Mouse (Mus musculus) heart, postnatal 0 days (tissue): ENCODE data around the gene Slc5a3. TPM values are rescaled to one million over a fixed set of nuclear protein-coding genes. Genes with fewer than 3 reads are reported as not detected.
A peak's percentile ranks its signal among the peaks of the same experiment; 100 is the strongest.

Experiments used
- ATAC-seq: fragments of 200-750 bp; cut with Nextera tagmentation; 2 replicates; pipeline ENCODE4 v1.8.0; 2017; ENCODE audit warnings: low read depth, moderate number of reproducible peaks, moderate library complexity; ENCODE audit not compliant: insufficient read depth
- DNase-seq: peaks from one replicate; pipeline ENCODE4 v3.0.0-alpha.2; 2016; ENCODE audit warnings: low spot score
- H3K27ac ChIP-seq: fragments of 300-500 bp; sonication (generic); 2 replicates; pipeline ENCODE4 v1.5.1; 2014; ENCODE audit warnings: low read depth, mild to moderate bottlenecking
- H3K27me3 ChIP-seq: fragments of 300-500 bp; sonication (generic); 2 replicates; pipeline ENCODE4 v1.6.1; 2014; ENCODE audit warnings: low read length, mixed read lengths; ENCODE audit not compliant: control insufficient read depth, insufficient read depth
- H3K36me3 ChIP-seq: fragments of 300-500 bp; sonication (generic); replicated peaks from 2 replicates; pipeline ENCODE4 v1.6.1; 2014; ENCODE audit warnings: low read length, mixed read lengths; ENCODE audit not compliant: control insufficient read depth, insufficient read depth
- H3K4me1 ChIP-seq: fragments of 300-500 bp; sonication (generic); 2 replicates; pipeline ENCODE4 v1.6.1; 2014; ENCODE audit warnings: antibody characterized with exemption; ENCODE audit not compliant: control insufficient read depth, insufficient read depth
- H3K4me2 ChIP-seq: fragments of 300-500 bp; sonication (generic); 2 replicates; pipeline ENCODE4 v1.6.1; 2014; ENCODE audit warnings: low read depth, mild to moderate bottlenecking, low read length, moderate library complexity
- H3K4me3 ChIP-seq: fragments of 300-500 bp; sonication (generic); 2 replicates; pipeline ENCODE4 v1.5.1; 2014; ENCODE audit warnings: low read depth, low read length
- H3K9ac ChIP-seq: fragments of 300-500 bp; sonication (generic); replicated peaks from 2 replicates; pipeline ENCODE4 v1.6.1; 2014; ENCODE audit warnings: low read depth, low read length, mixed read lengths
- H3K9me3 ChIP-seq: fragments of 300-500 bp; sonication (generic); replicated peaks from 2 replicates; pipeline ENCODE4 v1.6.1; 2016; ENCODE audit warnings: low read length; ENCODE audit not compliant: control insufficient read depth
- CTCF ChIP-seq: IDR thresholded peaks from 2 replicates; pipeline ENCODE4 v1.5.1; 2016; ENCODE audit warnings: antibody characterized with exemption, control low read depth, low read depth
- EP300 ChIP-seq: IDR thresholded peaks from 2 replicates; pipeline ENCODE4 v1.6.1; 2016; ENCODE audit warnings: antibody characterized with exemption, low read depth
- WGBS: fragments of 180-500 bp; shearing (Covaris S2); extraction: QIAGEN DNeasy Blood & Tissue Kit; methylation state at CpG from one replicate; pipeline ENCODE4 v1.1.7; 2014; 5-methylcytosine and 5-hydroxymethylcytosine counted together
- polyA plus RNA-seq: library from polyadenylated mRNA; unstranded; fragments of >200 nt; fragmentation: Nextera tagmentation; extraction: Ambion mirVana; gene quantifications from 2 replicates; pipeline ENCODE4 v1.2.1, GENCODE M21; 2015
- total RNA-seq: library from RNA; depleted of rRNA; stranded (reverse); fragments of >200 nt; gene quantifications from 2 replicates; pipeline ENCODE4 v1.2.3, GENCODE M21; 2014; ENCODE audit warnings: low replicate concordance

The Slc5a3 gene
- total and polyA plus RNA-seq, 2 experiments from 2014 or later, result 1.5 to 13.9 TPM

- 30% methylated on average over 20 of the region's 20 CpGs for WGBS
Observed at GRCm38 (mm10) chr16:92022494-92023283, 35.4 kb upstream of the Slc5a3 start.

GRCm38 (mm10) chr16:92033286-92033685, 24.8 kb upstream of the Slc5a3 start:
- H3K27me3 ChIP-seq, result no peaks in the 10 kb centered on the region
- 83% methylated on average over 3 of the region's 3 CpGs for WGBS

More at GRCm38 (mm10) chr16:92022494-92023283, 35.4 kb upstream of the Slc5a3 start:
- Histone ChIP-seq H3K36me3 (no peaks in the 10 kb centered on the region), H3K27ac (peak overlapping the region; percentile 28; the same call in 1 of the 2 replicates), H3K4me3 (no peak overlapping the region), H3K4me2 (peak overlapping the region; percentile 35; the same call in 1 of the 2 replicates), H3K27me3 (no peaks in the 10 kb centered on the region), H3K9ac (no peak overlapping the region), H3K9me3 (no peaks in the 10 kb centered on the region), H3K4me1 (peaks cover 23% of the 10 kb centered on the region)
- DNase-seq (peak; percentile 40), ATAC-seq (0 out of 2 replicates have a peak, but pooled peaks have one; percentile 31)
- TF ChIP-seq CTCF, result no peak
- no peak for TF ChIP-seq EP300

GRCm38 (mm10) chr16:92034676-92035075, 23.4 kb upstream of the Slc5a3 start:
- ATAC-seq (no peak), DNase-seq (no peak)
- Histone ChIP-seq H3K4me1 (no peaks in the 10 kb centered on the region), H3K9me3 (no peaks in the 10 kb centered on the region), H3K27me3 (no peaks in the 10 kb centered on the region), H3K9ac (no peak overlapping the region), H3K4me2 (no peak overlapping the region), H3K4me3 (no peak overlapping the region), H3K36me3 (no peaks in the 10 kb centered on the region), H3K27ac (no peak overlapping the region)
- 67% methylated on average over 5 of the region's 5 CpGs for WGBS
- TF ChIP-seq CTCF, result no peak
- TF ChIP-seq EP300, result no peak

More at GRCm38 (mm10) chr16:92033286-92033685, 24.8 kb upstream of the Slc5a3 start:
- no peak overlapping the region for H3K4me3 ChIP-seq
- TF ChIP-seq EP300, result no peak
- TF ChIP-seq CTCF, result no peak
- H3K36me3 ChIP-seq, result no peaks in the 10 kb centered on the region
- DNase-seq (no peak), ATAC-seq (no peak)
- no peak overlapping the region for H3K9ac ChIP-seq
- H3K4me1 ChIP-seq, result 0 out of 2 replicates have a peak, but pooled peaks cover 3% of the 10 kb centered on the region
- H3K27ac ChIP-seq, result no peak overlapping the region
- H3K9me3 ChIP-seq, result no peaks in the 10 kb centered on the region
- H3K4me2 ChIP-seq, result no peak overlapping the region

- Histone ChIP-seq H3K9ac (no peak overlapping the region), H3K9me3 (no peaks in the 10 kb centered on the region), H3K4me2 (no peak overlapping the region), H3K36me3 (no peaks in the 10 kb centered on the region), H3K4me1 (no peaks in the 10 kb centered on the region), H3K4me3 (no peak overlapping the region), H3K27me3 (0 out of 2 replicates have a peak, but pooled peaks cover under 1% of the 10 kb centered on the region), H3K27ac (0 out of 2 replicates have a peak overlapping the region, but pooled peaks have one; percentile 2)
- DNase-seq (no peak), ATAC-seq (no peak)
- TF ChIP-seq CTCF (no peak), EP300 (no peak)
- 52% methylated on average over 8 of the region's 8 CpGs for whole genome bisulfite sequencing
Observed at GRCm38 (mm10) chr16:92036701-92037100, 21.4 kb upstream of the Slc5a3 start.

- Histone ChIP-seq H3K27ac (peak overlapping the region; percentile 15; the same call in 1 of the 2 replicates), H3K9me3 (no peaks in the 10 kb centered on the region), H3K4me1 (no peaks in the 10 kb centered on the region), H3K27me3 (0 out of 2 replicates have a peak, but pooled peaks cover 3% of the 10 kb centered on the region), H3K36me3 (no peaks in the 10 kb centered on the region), H3K4me3 (no peak overlapping the region), H3K4me2 (no peak overlapping the region), H3K9ac (no peak overlapping the region)
- no peak for ATAC-seq
- TF ChIP-seq CTCF (no peak), EP300 (no peak)
- WGBS, result 79% methylated on average over 21 of the region's 21 CpGs
- no peak for DNase-seq
Observed at GRCm38 (mm10) chr16:92037891-92038607, 20.1 kb upstream of the Slc5a3 start.
